Mouse (Mus musculus): ENCODE data around the gene Fbxo6. TPM values are rescaled to one million over a fixed set of nuclear protein-coding genes. Genes with fewer than 3 reads are reported as not detected.

Gene Fbxo6
- polyA plus RNA-seq, 1 experiment from 2014 or later, result 19.2 TPM

DNA sequence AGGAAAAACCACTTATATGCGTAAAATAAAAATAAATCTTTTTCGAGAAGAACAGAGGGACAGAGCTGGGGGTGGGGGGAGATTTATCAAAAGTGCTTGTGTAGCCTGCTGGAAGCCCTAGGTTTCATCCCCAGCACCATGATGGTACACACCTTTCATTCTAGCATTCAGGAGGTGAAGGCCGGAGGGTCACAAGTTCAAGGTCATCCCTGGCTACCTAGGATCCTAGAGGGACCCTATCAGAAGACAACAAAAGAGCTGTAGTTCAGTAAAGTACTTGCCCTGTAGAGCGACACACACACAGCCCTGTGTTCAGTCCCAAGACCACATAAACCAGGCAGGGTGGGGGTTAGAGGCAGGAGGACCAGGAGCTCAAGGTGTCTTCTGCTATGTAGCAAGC lies 2.1 kb upstream of the Fbxo6 start:
- peaks cover 14% of the 10 kb centered on the region for H3K4me1 ChIP-seq (ENCODE audit: control insufficient read depth, insufficient read depth, low read length)
- H3K27me3 ChIP-seq (ENCODE audit: control insufficient read depth, insufficient read depth, low read length), result peaks cover 5% of the 10 kb centered on the region
- H3K36me3 ChIP-seq (ENCODE audit: control insufficient read depth, insufficient read depth, low read length), result peaks cover 4% of the 10 kb centered on the region; the same call in 1 of the 2 replicates
- H3K9ac ChIP-seq (ENCODE audit: low read depth, low read length), result no peak overlapping the region
- no peak overlapping the region for H3K4me3 ChIP-seq (ENCODE audit: low read length)
- H3K27ac ChIP-seq (ENCODE audit: low read depth, low read length), result no peak overlapping the region
- no peaks in the 10 kb centered on the region for H3K9me3 ChIP-seq (ENCODE audit: control insufficient read depth, low read length)
- 89% methylated on average over 4 of the region's 4 CpGs for WGBS
- ATAC-seq (ENCODE audit: low FRiP score, low TSS enrichment), result no peak
- no peak overlapping the region for H3K4me2 ChIP-seq (replicated peaks; ENCODE audit: low read depth, low read length)

DNA sequence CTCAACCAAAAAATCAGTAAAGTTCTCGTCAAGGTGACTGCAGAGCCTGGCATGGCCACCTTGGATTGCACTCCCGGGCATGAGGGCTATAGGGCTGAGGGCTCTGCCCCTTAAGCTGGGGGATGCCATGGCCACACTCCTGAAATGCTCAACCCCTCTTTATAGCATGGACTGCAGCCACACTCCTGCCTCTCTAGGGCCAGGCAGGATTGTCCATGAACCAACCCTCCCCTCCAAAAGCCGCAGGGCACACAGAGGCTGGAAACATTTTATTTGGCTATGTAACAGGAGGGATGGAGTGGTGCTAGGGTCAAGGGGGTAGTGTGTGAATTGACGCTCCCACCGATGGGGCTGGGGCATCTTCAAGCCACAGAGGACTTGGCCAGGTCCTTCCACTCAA lies 607 bp upstream of the Fbxo6 start:
- 0 out of 2 replicates have a peak overlapping the region, but pooled peaks have one; percentile 73 for H3K9ac ChIP-seq (ENCODE audit: low read depth, low read length)
- H3K27ac ChIP-seq (ENCODE audit: low read depth, low read length), result no peak overlapping the region
- no peak overlapping the region for H3K4me2 ChIP-seq (replicated peaks; ENCODE audit: low read depth, low read length)
- 88% methylated on average over 5 of the region's 5 CpGs for WGBS
- no peaks in the 10 kb centered on the region for H3K27me3 ChIP-seq (ENCODE audit: control insufficient read depth, insufficient read depth, low read length)
- peaks cover 4% of the 10 kb centered on the region; the same call in 1 of the 2 replicates for H3K36me3 ChIP-seq (ENCODE audit: control insufficient read depth, insufficient read depth, low read length)
- no peaks in the 10 kb centered on the region for H3K9me3 ChIP-seq (ENCODE audit: control insufficient read depth, low read length)
- peaks cover 9% of the 10 kb centered on the region for H3K4me1 ChIP-seq (ENCODE audit: control insufficient read depth, insufficient read depth, low read length)
- ATAC-seq (ENCODE audit: low FRiP score, low TSS enrichment), result no peak
- H3K4me3 ChIP-seq (ENCODE audit: low read length), result no peak overlapping the region

DNA sequence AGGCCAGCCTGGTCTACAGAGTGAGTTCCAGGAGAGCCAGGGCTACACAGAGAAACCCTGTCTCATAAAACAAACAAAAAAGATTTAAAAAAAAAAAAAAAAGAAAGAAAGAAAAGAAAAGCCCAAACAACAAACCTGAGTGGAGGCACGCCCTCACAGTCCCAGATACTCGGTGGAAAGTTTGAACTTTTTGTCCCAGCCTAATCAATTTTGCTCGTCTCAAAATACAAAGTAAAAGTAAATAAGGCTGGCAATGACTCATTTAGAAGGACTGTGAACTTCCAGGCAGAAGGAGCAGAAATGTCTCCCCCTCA lies 1.0 kb downstream of the Fbxo6 start:
- 16% methylated on average over 3 of the region's 3 CpGs for WGBS
- H3K9me3 ChIP-seq (ENCODE audit: control insufficient read depth, low read length), result no peaks in the 10 kb centered on the region
- H3K4me1 ChIP-seq (ENCODE audit: control insufficient read depth, insufficient read depth, low read length), result peaks cover 9% of the 10 kb centered on the region
- peak overlapping the region; percentile 95 for H3K4me2 ChIP-seq (replicated peaks; ENCODE audit: low read depth, low read length)
- peak overlapping the region; percentile 54 for H3K4me3 ChIP-seq (ENCODE audit: low read length)
- H3K27ac ChIP-seq (ENCODE audit: low read depth, low read length), result no peak overlapping the region
- H3K9ac ChIP-seq (ENCODE audit: low read depth, low read length), result peak overlapping the region; percentile 73; the same call in 1 of the 2 replicates
- H3K36me3 ChIP-seq (ENCODE audit: control insufficient read depth, insufficient read depth, low read length), result peaks cover 7% of the 10 kb centered on the region; the same call in 1 of the 2 replicates
- ATAC-seq (ENCODE audit: low FRiP score, low TSS enrichment), result no peak
- H3K27me3 ChIP-seq (ENCODE audit: control insufficient read depth, insufficient read depth, low read length), result no peaks in the 10 kb centered on the region

DNA sequence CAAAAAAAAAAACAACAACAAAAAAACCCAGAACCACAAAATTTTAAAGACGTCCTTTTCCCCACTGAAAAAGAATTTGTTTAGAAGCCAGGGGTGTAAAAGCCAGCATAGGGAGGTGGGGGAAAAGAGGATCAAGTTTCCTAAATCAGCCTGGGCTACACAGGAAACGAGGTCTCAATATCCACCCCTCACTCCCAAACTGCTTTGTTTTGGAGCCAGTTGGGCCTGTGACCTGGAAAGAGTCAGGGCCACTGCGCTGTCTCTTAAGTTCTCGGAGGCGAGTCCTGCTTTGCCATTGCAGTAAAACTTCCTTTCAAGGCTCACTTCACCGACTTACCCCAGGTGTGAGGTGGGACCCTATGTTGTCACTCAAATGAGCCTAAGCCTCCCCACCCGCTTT lies 1.7 kb downstream of the Fbxo6 start:
- peaks cover 12% of the 10 kb centered on the region; the same call in 1 of the 2 replicates for H3K36me3 ChIP-seq (ENCODE audit: control insufficient read depth, insufficient read depth, low read length)
- H3K4me3 ChIP-seq (ENCODE audit: low read length), result no peak overlapping the region
- H3K4me1 ChIP-seq (ENCODE audit: control insufficient read depth, insufficient read depth, low read length), result peaks cover 9% of the 10 kb centered on the region
- no peak for ATAC-seq (ENCODE audit: low FRiP score, low TSS enrichment)
- H3K9ac ChIP-seq (ENCODE audit: low read depth, low read length), result no peak overlapping the region
- H3K27ac ChIP-seq (ENCODE audit: low read depth, low read length), result peak overlapping the region; percentile 43; the same call in 1 of the 2 replicates
- no peak overlapping the region for H3K4me2 ChIP-seq (replicated peaks; ENCODE audit: low read depth, low read length)
- no peaks in the 10 kb centered on the region for H3K27me3 ChIP-seq (ENCODE audit: control insufficient read depth, insufficient read depth, low read length)
- WGBS, result 11% methylated on average over 7 of the region's 7 CpGs
- no peaks in the 10 kb centered on the region for H3K9me3 ChIP-seq (ENCODE audit: control insufficient read depth, low read length)

DNA sequence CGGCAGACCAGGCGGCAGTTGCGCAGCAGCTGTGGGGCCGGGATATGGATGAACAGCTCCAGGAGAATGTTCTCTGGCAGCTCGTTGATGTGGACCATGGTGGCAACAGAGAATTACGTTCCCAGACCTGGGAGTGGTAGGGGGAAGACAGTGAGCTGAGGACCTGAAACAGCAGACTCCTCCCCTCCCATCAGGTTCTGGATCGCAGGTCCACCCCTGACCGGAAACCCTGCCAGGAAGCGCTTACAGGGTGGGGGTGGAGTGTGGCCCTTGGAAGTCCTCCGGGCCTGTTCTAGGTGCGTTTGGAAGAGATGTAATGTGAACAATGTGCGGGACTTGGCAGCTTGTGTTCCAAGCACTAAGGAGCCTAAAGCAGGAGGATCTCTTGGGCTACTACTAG lies 2.4 kb downstream of the Fbxo6 start:
- peak overlapping the region; percentile 34; the same call in 1 of the 2 replicates for H3K9ac ChIP-seq (ENCODE audit: low read depth, low read length)
- H3K27ac ChIP-seq (ENCODE audit: low read depth, low read length), result peak overlapping the region; percentile 42; the same call in 1 of the 2 replicates
- H3K4me2 ChIP-seq (replicated peaks; ENCODE audit: low read depth, low read length), result no peak overlapping the region; the same call in 1 of the 2 replicates
- H3K9me3 ChIP-seq (ENCODE audit: control insufficient read depth, low read length), result no peaks in the 10 kb centered on the region
- H3K4me3 ChIP-seq (ENCODE audit: low read length), result no peak overlapping the region
- peaks cover 15% of the 10 kb centered on the region; the same call in 1 of the 2 replicates for H3K36me3 ChIP-seq (ENCODE audit: control insufficient read depth, insufficient read depth, low read length)
- H3K4me1 ChIP-seq (ENCODE audit: control insufficient read depth, insufficient read depth, low read length), result peaks cover 9% of the 10 kb centered on the region
- H3K27me3 ChIP-seq (ENCODE audit: control insufficient read depth, insufficient read depth, low read length), result no peaks in the 10 kb centered on the region
- ATAC-seq (ENCODE audit: low FRiP score, low TSS enrichment), result no peak
- WGBS, result 31% methylated on average over 12 of the region's 12 CpGs

DNA sequence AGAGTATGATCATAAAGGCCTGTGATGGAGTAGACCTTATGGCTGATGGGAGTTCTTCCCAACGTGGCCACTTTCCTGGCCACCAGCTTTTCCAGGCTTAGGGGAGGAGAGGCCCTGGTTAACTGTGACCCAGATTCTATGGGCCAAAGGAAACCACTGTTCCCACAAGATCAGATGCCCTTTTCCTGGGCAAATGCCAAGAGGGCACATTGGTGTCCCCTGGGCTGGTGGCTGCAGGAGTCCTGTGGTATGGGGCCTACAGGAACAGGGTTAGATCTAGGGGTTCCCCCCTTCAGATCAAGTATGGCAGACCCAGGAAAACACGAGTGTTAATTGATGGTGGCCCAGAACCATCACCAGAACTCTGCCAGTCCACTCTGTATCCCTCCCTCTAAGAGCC lies 4.2 kb downstream of the Fbxo6 start:
- no peak overlapping the region for H3K9ac ChIP-seq (ENCODE audit: low read depth, low read length)
- peaks cover 12% of the 10 kb centered on the region; the same call in 1 of the 2 replicates for H3K36me3 ChIP-seq (ENCODE audit: control insufficient read depth, insufficient read depth, low read length)
- no peaks in the 10 kb centered on the region for H3K9me3 ChIP-seq (ENCODE audit: control insufficient read depth, low read length)
- H3K27ac ChIP-seq (ENCODE audit: low read depth, low read length), result no peak overlapping the region
- H3K4me1 ChIP-seq (ENCODE audit: control insufficient read depth, insufficient read depth, low read length), result peaks cover 9% of the 10 kb centered on the region
- H3K4me3 ChIP-seq (ENCODE audit: low read length), result no peak overlapping the region
- H3K27me3 ChIP-seq (ENCODE audit: control insufficient read depth, insufficient read depth, low read length), result no peaks in the 10 kb centered on the region
- no peak for ATAC-seq (ENCODE audit: low FRiP score, low TSS enrichment)
- 86% methylated on average over 2 of the region's 2 CpGs for WGBS
- H3K4me2 ChIP-seq (replicated peaks; ENCODE audit: low read depth, low read length), result no peak overlapping the region

DNA sequence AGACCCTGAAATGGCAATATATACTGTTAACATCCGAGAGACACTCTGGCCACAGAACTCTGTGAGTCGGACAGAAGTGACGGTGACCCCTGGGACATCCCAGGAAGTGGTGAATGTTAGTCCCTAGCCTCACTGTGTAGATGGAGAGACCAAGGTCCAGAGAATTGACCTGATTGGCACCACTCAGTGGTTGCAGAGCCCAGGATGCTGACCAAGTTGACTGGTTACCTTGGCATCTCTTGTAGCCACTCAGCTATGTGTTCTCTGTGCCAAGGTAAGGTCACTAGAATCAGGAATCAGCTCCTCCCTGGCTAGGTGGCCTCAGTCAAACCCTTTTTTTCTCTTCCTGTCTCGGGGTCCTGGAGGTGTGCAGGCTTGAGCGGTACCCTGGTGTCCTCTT lies 8.2 kb downstream of the Fbxo6 start:
- H3K9ac ChIP-seq (ENCODE audit: low read depth, low read length), result no peak overlapping the region
- no peak overlapping the region for H3K4me3 ChIP-seq (ENCODE audit: low read length)
- H3K4me1 ChIP-seq (ENCODE audit: control insufficient read depth, insufficient read depth, low read length), result 0 out of 2 replicates have a peak, but pooled peaks cover 9% of the 10 kb centered on the region
- no peak overlapping the region for H3K4me2 ChIP-seq (replicated peaks; ENCODE audit: low read depth, low read length)
- H3K27ac ChIP-seq (ENCODE audit: low read depth, low read length), result no peak overlapping the region
- 90% methylated on average over 5 of the region's 5 CpGs for WGBS
- H3K27me3 ChIP-seq (ENCODE audit: control insufficient read depth, insufficient read depth, low read length), result no peaks in the 10 kb centered on the region; the same call in 1 of the 2 replicates
- ATAC-seq (ENCODE audit: low FRiP score, low TSS enrichment), result no peak
- peaks cover 12% of the 10 kb centered on the region; the same call in 1 of the 2 replicates for H3K36me3 ChIP-seq (ENCODE audit: control insufficient read depth, insufficient read depth, low read length)
- no peaks in the 10 kb centered on the region for H3K9me3 ChIP-seq (ENCODE audit: control insufficient read depth, low read length)

DNA sequence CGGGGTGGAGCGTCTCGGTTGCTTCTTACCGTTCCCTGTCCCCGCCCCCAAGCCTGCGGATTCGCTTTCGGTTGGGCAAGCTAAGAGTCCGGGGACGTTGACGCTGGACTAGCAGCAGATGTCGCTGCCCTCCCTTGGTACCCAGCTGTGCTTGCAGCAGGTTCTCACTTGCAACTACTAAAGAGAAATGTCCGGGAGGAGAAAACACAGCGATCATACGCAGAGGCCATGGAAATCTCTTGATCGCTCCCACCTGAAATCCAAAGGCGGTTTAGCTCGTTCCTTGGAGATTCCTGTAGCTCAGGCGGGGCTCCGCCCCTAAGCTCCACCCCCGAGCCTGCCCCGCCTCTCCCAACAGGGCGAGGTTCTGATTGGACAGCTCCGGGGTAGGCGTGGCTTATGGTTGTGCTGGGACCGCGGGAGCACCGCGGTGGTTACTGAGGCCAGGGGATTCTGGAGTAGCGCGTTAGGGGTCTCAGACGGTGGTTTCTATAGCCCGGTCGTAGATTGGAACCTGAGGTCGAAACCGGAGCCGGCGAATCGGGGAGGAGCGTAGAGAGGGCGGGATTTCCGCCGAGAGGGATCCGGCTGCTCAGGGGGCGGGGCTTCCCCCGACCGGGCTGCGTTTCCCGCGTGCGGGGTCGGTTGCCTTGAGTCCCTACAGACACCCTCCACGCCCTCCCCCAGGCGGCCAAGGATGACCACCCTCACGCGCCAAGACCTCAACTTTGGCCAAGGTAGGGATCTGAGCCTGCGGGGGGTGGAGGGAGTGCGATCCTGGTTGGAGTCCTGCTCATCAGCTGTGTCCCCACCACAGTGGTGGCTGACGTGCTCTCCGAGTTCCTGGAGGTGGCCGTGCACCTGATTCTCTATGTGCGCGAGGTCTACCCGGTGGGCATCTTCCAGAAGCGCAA lies 11.6 kb downstream of the Fbxo6 start:
- H3K27me3 ChIP-seq (ENCODE audit: control insufficient read depth, insufficient read depth, low read length), result no peaks in the 10 kb centered on the region; the same call in 1 of the 2 replicates
- H3K4me2 ChIP-seq (replicated peaks; ENCODE audit: low read depth, low read length), result peak overlapping the region; percentile 92
- H3K4me3 ChIP-seq (ENCODE audit: low read length), result peak overlapping the region; percentile 76
- peaks cover 5% of the 10 kb centered on the region; the same call in 1 of the 2 replicates for H3K36me3 ChIP-seq (ENCODE audit: control insufficient read depth, insufficient read depth, low read length)
- H3K27ac ChIP-seq (ENCODE audit: low read depth, low read length), result peak overlapping the region; percentile 94
- WGBS, result under 1% methylated on average over 64 of the region's 65 CpGs
- H3K9me3 ChIP-seq (ENCODE audit: control insufficient read depth, low read length), result no peaks in the 10 kb centered on the region
- H3K9ac ChIP-seq (ENCODE audit: low read depth, low read length), result peak overlapping the region; percentile 70
- peak; percentile 95 for ATAC-seq (ENCODE audit: low FRiP score, low TSS enrichment)
- 0 out of 2 replicates have a peak, but pooled peaks cover 9% of the 10 kb centered on the region for H3K4me1 ChIP-seq (ENCODE audit: control insufficient read depth, insufficient read depth, low read length)

DNA sequence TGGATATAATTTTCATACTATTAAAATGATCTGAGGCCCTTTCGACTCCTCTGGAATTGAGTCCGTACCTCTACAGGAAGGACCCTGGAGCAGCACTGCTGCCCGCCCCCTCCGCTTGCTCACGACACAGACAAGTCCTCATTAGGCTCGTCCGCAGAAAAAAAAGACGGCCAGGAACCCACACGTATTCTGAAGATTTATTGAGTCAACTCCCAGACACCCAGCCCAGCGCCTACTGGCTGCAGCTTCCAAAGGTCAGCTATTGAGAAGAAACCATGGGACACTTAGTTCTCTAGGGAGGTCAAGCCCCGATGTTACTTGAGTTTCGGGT lies 12.2 kb downstream of the Fbxo6 start:
- H3K27me3 ChIP-seq (ENCODE audit: control insufficient read depth, insufficient read depth, low read length), result no peaks in the 10 kb centered on the region; the same call in 1 of the 2 replicates
- no peaks in the 10 kb centered on the region for H3K9me3 ChIP-seq (ENCODE audit: control insufficient read depth, low read length)
- peaks cover 3% of the 10 kb centered on the region; the same call in 1 of the 2 replicates for H3K36me3 ChIP-seq (ENCODE audit: control insufficient read depth, insufficient read depth, low read length)
- 0 out of 2 replicates have a peak overlapping the region, but pooled peaks have one; percentile 94 for H3K27ac ChIP-seq (ENCODE audit: low read depth, low read length)
- H3K4me1 ChIP-seq (ENCODE audit: control insufficient read depth, insufficient read depth, low read length), result 0 out of 2 replicates have a peak, but pooled peaks cover 9% of the 10 kb centered on the region
- no peak for ATAC-seq (ENCODE audit: low FRiP score, low TSS enrichment)
- peak overlapping the region; percentile 92 for H3K4me2 ChIP-seq (replicated peaks; ENCODE audit: low read depth, low read length)
- peak overlapping the region; percentile 76 for H3K4me3 ChIP-seq (ENCODE audit: low read length)
- peak overlapping the region; percentile 70; the same call in 1 of the 2 replicates for H3K9ac ChIP-seq (ENCODE audit: low read depth, low read length)
- 0% methylated on average over 12 of the region's 12 CpGs for WGBS

Data from kidney, embryonic 14.5 days (tissue).